Mouse (Mus musculus) v-Abl transformed pro-B cells (cell line): ENCODE data around the gene Skp2.

ENCODE experiments used
- in situ Hi-C, 2 experiments: fragments of 400-800 bp; cut with MboI; formaldehyde crosslinking; loops; one replicate each; pipeline ENCODE4 v1.15.1; 2025; ENCODE audit not compliant: unreplicated experiment in 2 of 2

The Skp2 gene

GRCm38 (mm10) chr15:9080206-9080605 lies 75.0 kb downstream of the Skp2 start:
- in situ Hi-C loops: no loop called here

- in situ Hi-C loops: no loop called here
These were observed 75.6 kb downstream of the Skp2 start for GRCm38 (mm10) chr15:9079626-9080025.

GRCm38 (mm10) chr15:9078481-9079300 lies 76.5 kb downstream of the Skp2 start:
- in situ Hi-C loops: no loop called here

GRCm38 (mm10) chr15:9075608-9076200 lies 79.5 kb downstream of the Skp2 start:
- in situ Hi-C loops: no loop called here

- in situ Hi-C loops: no loop called here
These were observed 80.6 kb downstream of the Skp2 start for GRCm38 (mm10) chr15:9074671-9075070.

GRCm38 (mm10) chr15:9074139-9074538 lies 81.1 kb downstream of the Skp2 start:
- in situ Hi-C loops: no loop called here

- in situ Hi-C loops: no loop called here
These were observed 81.5 kb downstream of the Skp2 start for GRCm38 (mm10) chr15:9073684-9074083.

- in situ Hi-C loops: no loop called here
These were observed 82.1 kb downstream of the Skp2 start for GRCm38 (mm10) chr15:9073067-9073608.

- in situ Hi-C loops: no loop called here
These were observed 82.6 kb downstream of the Skp2 start for GRCm38 (mm10) chr15:9072630-9073029.

- in situ Hi-C loops: no loop called here
These were observed 83.4 kb downstream of the Skp2 start for GRCm38 (mm10) chr15:9071556-9072544.

GRCm38 (mm10) chr15:9070912-9071555 lies 84.2 kb downstream of the Skp2 start, which contains the start of gene Nadk2:
TSS of gene Nadk2 (plus strand) at chr15:9071260.
- in situ Hi-C loops: no loop called here

- in situ Hi-C loops: no loop called here
These were observed 84.9 kb downstream of the Skp2 start for GRCm38 (mm10) chr15:9070353-9070752.

- in situ Hi-C loops: no loop called here
These were observed 86.3 kb downstream of the Skp2 start for GRCm38 (mm10) chr15:9068881-9069280.
